27 mouse cellular contexts compared by ENCODE assay signal in the genomic region with DNA sequence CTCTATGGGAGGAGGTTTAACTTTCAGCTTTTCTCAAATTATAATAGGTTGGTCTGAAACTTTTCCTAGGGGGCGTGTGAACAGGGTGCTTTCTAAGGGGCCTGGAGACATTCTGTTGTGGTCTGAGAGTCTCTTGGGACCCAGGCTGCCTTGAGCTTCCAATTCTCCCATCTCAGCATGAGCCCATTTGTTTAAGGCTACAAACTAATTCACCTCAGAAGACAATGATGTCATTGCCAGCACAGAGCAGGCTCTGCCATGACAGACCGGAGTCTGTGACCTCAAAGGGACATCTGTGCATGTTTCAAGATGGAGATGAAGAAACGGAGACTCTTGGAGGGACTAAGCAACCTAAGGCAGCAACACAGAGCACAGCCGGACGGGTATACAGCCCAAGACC.
DNase-seq lines count a peak whose midpoint lies in the region; ATAC-seq and TF ChIP-seq lines count a peak whose summit lies in the region.
"Had no signal": no experiment of that assay in that cellular context is flagged by ENCODE, and none has a peak within 500 bp of the region (broad histone marks: within the 10 kb centered on the region; RNA-seq: fewer than 3 reads in every experiment).

No protein-coding gene starts in this region.

- 0 out of 2 replicates have a peak overlapping the region, but pooled peaks have one; percentile 9 for H3K27ac ChIP-seq in forebrain, embryonic 10.5 days
- no peak overlapping the region for H3K27ac ChIP-seq in forebrain, embryonic 11.5 days (ENCODE audit: low read depth, low read length)
- H3K27ac ChIP-seq in hindbrain, embryonic 10.5 days: 0 out of 2 replicates have a peak overlapping the region, but pooled peaks have one; percentile 40
- no peak overlapping the region for H3K27ac ChIP-seq in hindbrain, embryonic 16.5 days (ENCODE audit: low read depth, low read length)
- peak overlapping the region; percentile 39; the same call in 1 of the 2 replicates for H3K27ac ChIP-seq in spleen, adult 2 months (ENCODE audit: insufficient read depth, low read length)
- H3K27ac ChIP-seq: embryonic facial prominence, embryonic 10.5 days; embryonic facial prominence, embryonic 13.5 days; gastrocnemius, adult 2 months; hindbrain, embryonic 13.5 days; hindbrain, postnatal 0 days had no signal

- no peak for DNase-seq in forebrain, embryonic 10.5 days (ENCODE audit: extremely low spot score, low spot score)
- DNase-seq in forebrain, embryonic 11.5 days (ENCODE audit: low spot score): no peak
- DNase-seq in hindbrain, embryonic 10.5 days (ENCODE audit: low spot score): no peak
- DNase-seq in spleen, adult 2 months (ENCODE audit: low read depth in 1 of 2, low spot score in 2 of 2): no peak
- DNase-seq in spleen, adult 18-20 months: no peak
- DNase-seq: adrenal gland, postnatal 10 days; adrenal gland, postnatal 36 days; cerebellum, adult 11 months; cerebellum, adult 2 months; cerebellum, adult 9-11 months; cerebellum, postnatal 36 days; embryo, embryonic 11 days; gastrocnemius, adult 2 months; gastrocnemius, postnatal 14 days; heart, adult 11 months had no signal

- ATAC-seq in forebrain, embryonic 11.5 days (replicated peaks; ENCODE audit: low FRiP score): no peak
- no peak for ATAC-seq in hindbrain, embryonic 16.5 days
- ATAC-seq in cerebellum, adult (ENCODE audit: insufficient number of reproducible peaks, low FRiP score, low TSS enrichment): no peak
- ATAC-seq: hindbrain, postnatal 0 days; inflammation-experienced regulatory T-cells, adult 6 months; intestine, embryonic 16.5 days; Patski had no signal

- no peak overlapping the region for H3K4me3 ChIP-seq in forebrain, embryonic 10.5 days
- no peak overlapping the region for H3K4me3 ChIP-seq in forebrain, embryonic 11.5 days (ENCODE audit: low read depth, low read length)
- H3K4me3 ChIP-seq in hindbrain, embryonic 10.5 days: no peak overlapping the region
- H3K4me3 ChIP-seq in hindbrain, embryonic 16.5 days (ENCODE audit: low read length): no peak overlapping the region
- H3K4me3 ChIP-seq in spleen, adult 2 months (ENCODE audit: extremely low read depth, insufficient read depth, insufficient read length): no peak overlapping the region
- H3K4me3 ChIP-seq: embryonic facial prominence, embryonic 10.5 days; embryonic facial prominence, embryonic 13.5 days; erythroblast, embryonic 14.5 days; gastrocnemius, adult 2 months; hindbrain, embryonic 13.5 days had no signal

- no peak for TF ChIP-seq POLR2A in spleen, adult 2 months (IDR thresholded peaks at IDR 0.05; ENCODE audit: low read depth, low read length)

- no peak overlapping the region for H3K9ac ChIP-seq in forebrain, embryonic 11.5 days (ENCODE audit: low read length)
- no peak overlapping the region for H3K9ac ChIP-seq in hindbrain, embryonic 16.5 days (ENCODE audit: low read depth, low read length)
- H3K9ac ChIP-seq: embryonic facial prominence, embryonic 13.5 days; hindbrain, embryonic 13.5 days had no signal

- TF ChIP-seq CTCF in spleen, adult 2 months (IDR thresholded peaks at IDR 0.05; ENCODE audit: extremely low read depth, insufficient read depth, insufficient read length, insufficient replicate concordance): no peak

- 92% methylated on average over 5 of the region's 5 CpGs for WGBS in forebrain, embryonic 10.5 days
- 85% methylated on average over 5 of the region's 5 CpGs for WGBS in forebrain, embryonic 11.5 days
- 91% methylated on average over 5 of the region's 5 CpGs for WGBS in hindbrain, embryonic 10.5 days
- WGBS in hindbrain, embryonic 16.5 days: 87% methylated on average over 5 of the region's 5 CpGs
- WGBS in spleen, adult 2 months: 79% methylated on average over 5 of the region's 5 CpGs

- H3K36me3 ChIP-seq in forebrain, embryonic 10.5 days (replicated peaks): peaks cover 18% of the 10 kb centered on the region; the same call in 1 of the 2 replicates
- H3K36me3 ChIP-seq in forebrain, embryonic 11.5 days (ENCODE audit: control insufficient read depth, insufficient read depth, low read length): no peaks in the 10 kb centered on the region
- H3K36me3 ChIP-seq in hindbrain, embryonic 10.5 days: peaks cover 16% of the 10 kb centered on the region
- no peaks in the 10 kb centered on the region for H3K36me3 ChIP-seq in hindbrain, embryonic 16.5 days (ENCODE audit: control insufficient read depth, insufficient read depth, low read length)
- H3K36me3 ChIP-seq in spleen, adult 2 months (ENCODE audit: control insufficient read depth, insufficient read depth, low read length): no peaks in the 10 kb centered on the region
- H3K36me3 ChIP-seq: embryonic facial prominence, embryonic 13.5 days; G1E; hindbrain, embryonic 13.5 days had no signal

- H3K4me2 ChIP-seq in forebrain, embryonic 11.5 days (ENCODE audit: low read depth, low read length, severe bottlenecking): no peak overlapping the region
- no peak overlapping the region for H3K4me2 ChIP-seq in hindbrain, embryonic 16.5 days (ENCODE audit: low read length)
- H3K4me2 ChIP-seq: embryonic facial prominence, embryonic 13.5 days; heart, embryonic 11.5 days; hindbrain, embryonic 13.5 days had no signal

- no peaks in the 10 kb centered on the region for H3K9me3 ChIP-seq in forebrain, embryonic 10.5 days
- H3K9me3 ChIP-seq in forebrain, embryonic 11.5 days (ENCODE audit: control insufficient read depth, low read length): no peaks in the 10 kb centered on the region
- no peaks in the 10 kb centered on the region for H3K9me3 ChIP-seq in hindbrain, embryonic 10.5 days
- H3K9me3 ChIP-seq in hindbrain, embryonic 16.5 days (ENCODE audit: control insufficient read depth, low read length): no peaks in the 10 kb centered on the region
- H3K9me3 ChIP-seq: embryonic facial prominence, embryonic 10.5 days; embryonic facial prominence, embryonic 13.5 days; G1E; hindbrain, embryonic 13.5 days had no signal

- H3K27me3 ChIP-seq in forebrain, embryonic 10.5 days (ENCODE audit: poor library complexity, severe bottlenecking): no peaks in the 10 kb centered on the region
- no peaks in the 10 kb centered on the region for H3K27me3 ChIP-seq in forebrain, embryonic 11.5 days (ENCODE audit: control insufficient read depth, insufficient read depth, low read length)
- no peaks in the 10 kb centered on the region for H3K27me3 ChIP-seq in hindbrain, embryonic 10.5 days (ENCODE audit: insufficient read depth, poor library complexity, severe bottlenecking)
- no peaks in the 10 kb centered on the region for H3K27me3 ChIP-seq in hindbrain, embryonic 16.5 days (replicated peaks; ENCODE audit: control insufficient read depth, insufficient read depth, low read length)
- no peaks in the 10 kb centered on the region for H3K27me3 ChIP-seq in spleen, adult 2 months (ENCODE audit: control insufficient read depth, insufficient read depth, low read length)
- H3K27me3 ChIP-seq: embryonic facial prominence, embryonic 13.5 days; hindbrain, embryonic 13.5 days; Patski had no signal

- peaks cover 47% of the 10 kb centered on the region for H3K4me1 ChIP-seq in forebrain, embryonic 10.5 days
- H3K4me1 ChIP-seq in forebrain, embryonic 11.5 days (replicated peaks; ENCODE audit: control insufficient read depth, insufficient read depth, low read length): no peaks in the 10 kb centered on the region
- H3K4me1 ChIP-seq in hindbrain, embryonic 10.5 days (replicated peaks): peaks cover 69% of the 10 kb centered on the region
- peaks cover 3% of the 10 kb centered on the region; the same call in 1 of the 2 replicates for H3K4me1 ChIP-seq in hindbrain, embryonic 16.5 days (ENCODE audit: control insufficient read depth, insufficient read depth, low read depth, low read length)
- H3K4me1 ChIP-seq in spleen, adult 2 months (ENCODE audit: control insufficient read depth, insufficient read depth, insufficient read length): peaks cover 54% of the 10 kb centered on the region; the same call in 1 of the 2 replicates

Comparison
In these comparisons a context has a peak if more than half of its experiments do, and no peak if none do; other contexts are left out.
1. H3K27ac ChIP-seq: peak in forebrain, embryonic 10.5 days (single experiment), hindbrain, embryonic 10.5 days (single experiment) and spleen, adult 2 months (single experiment); none in forebrain, embryonic 11.5 days (single experiment) and hindbrain, embryonic 16.5 days (single experiment).